In the genomic region with DNA sequence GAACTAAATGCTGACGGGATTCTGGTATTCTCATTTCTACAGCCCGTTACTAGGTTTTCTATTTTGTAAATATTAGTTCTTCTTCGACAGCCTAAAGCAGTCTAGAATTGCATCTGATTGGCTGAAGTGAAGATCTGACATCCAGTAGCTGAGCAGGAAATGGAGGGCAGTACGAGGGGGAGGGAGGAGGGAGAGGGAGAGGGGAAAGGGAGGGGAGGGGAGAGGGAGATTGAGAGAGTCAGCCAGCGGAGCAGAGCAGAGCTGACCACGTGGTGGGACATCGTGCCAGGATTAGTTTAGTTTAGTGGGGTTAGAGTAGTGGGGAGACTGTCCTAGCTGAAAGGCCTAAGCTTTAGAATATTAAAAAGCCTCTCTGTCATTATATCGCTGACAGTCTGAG, we compare ENCODE assay signal across 8 mouse cellular contexts.
DNase-seq lines count a peak whose midpoint lies in the region; ATAC-seq and TF ChIP-seq lines count a peak whose summit lies in the region.

No protein-coding gene starts in this region.

- no peaks in the 10 kb centered on the region for H3K9me3 ChIP-seq in forebrain, embryonic 12.5 days
- H3K9me3 ChIP-seq in midbrain, embryonic 12.5 days, result no peaks in the 10 kb centered on the region
- H3K9me3 ChIP-seq in heart, embryonic 12.5 days (replicated peaks), result no peaks in the 10 kb centered on the region

- H3K27me3 ChIP-seq in forebrain, embryonic 12.5 days, result 0 out of 2 replicates have a peak, but pooled peaks cover 3% of the 10 kb centered on the region
- 0 out of 2 replicates have a peak, but pooled peaks cover 7% of the 10 kb centered on the region for H3K27me3 ChIP-seq in midbrain, embryonic 12.5 days
- no peaks in the 10 kb centered on the region for H3K27me3 ChIP-seq in heart, embryonic 12.5 days (replicated peaks)

- no peak overlapping the region for H3K27ac ChIP-seq in forebrain, embryonic 12.5 days
- H3K27ac ChIP-seq in midbrain, embryonic 12.5 days (replicated peaks), result no peak overlapping the region
- H3K27ac ChIP-seq in heart, embryonic 12.5 days (ENCODE audit: poor library complexity, severe bottlenecking), result no peak overlapping the region
- H3K27ac ChIP-seq in layer of hippocampus, adult 2 months, result no peak overlapping the region

- no peak for TF ChIP-seq CTCF in layer of hippocampus, adult 2 months (conservative IDR thresholded peaks at IDR 0.05)

- ATAC-seq in forebrain, embryonic 12.5 days (ENCODE audit: low FRiP score), result peak; percentile 56; the same call in 1 of the 2 replicates
- ATAC-seq in midbrain, embryonic 12.5 days (ENCODE audit: low FRiP score, low read depth), result peak; percentile 73
- ATAC-seq in heart, embryonic 12.5 days (ENCODE audit: insufficient number of reproducible peaks, low FRiP score), result no peak

- peaks cover 24% of the 10 kb centered on the region; the same call in 1 of the 2 replicates for H3K4me1 ChIP-seq in forebrain, embryonic 12.5 days
- H3K4me1 ChIP-seq in midbrain, embryonic 12.5 days, result peaks cover 12% of the 10 kb centered on the region; the same call in 1 of the 2 replicates
- H3K4me1 ChIP-seq in heart, embryonic 12.5 days (replicated peaks), result no peaks in the 10 kb centered on the region

- no peak overlapping the region for H3K9ac ChIP-seq in forebrain, embryonic 12.5 days
- H3K9ac ChIP-seq in midbrain, embryonic 12.5 days (replicated peaks), result no peak overlapping the region
- no peak overlapping the region for H3K9ac ChIP-seq in heart, embryonic 12.5 days

- DNase-seq in cerebellum, postnatal 10 days, result peak; percentile 46 to 57
- no peak for DNase-seq in cerebellum, adult 9-10 months
- DNase-seq in kidney, postnatal 25 days, result peak; percentile 60 to 76
- DNase-seq in spleen, postnatal 10 days (ENCODE audit: low spot score in 2 of 2), result no peak
- no peak for DNase-seq in layer of hippocampus, adult 2 months (ENCODE audit: low spot score in 2 of 2)

- H3K4me2 ChIP-seq in forebrain, embryonic 12.5 days, result no peak overlapping the region
- H3K4me2 ChIP-seq in midbrain, embryonic 12.5 days (replicated peaks), result no peak overlapping the region
- no peak overlapping the region for H3K4me2 ChIP-seq in heart, embryonic 12.5 days

- WGBS in forebrain, embryonic 12.5 days, result 39% methylated on average over 8 of the region's 8 CpGs
- 39% methylated on average over 8 of the region's 8 CpGs for WGBS in midbrain, embryonic 12.5 days
- WGBS in heart, embryonic 12.5 days, result 35% methylated on average over 8 of the region's 8 CpGs

- H3K4me3 ChIP-seq in forebrain, embryonic 12.5 days (replicated peaks), result no peak overlapping the region
- H3K4me3 ChIP-seq in midbrain, embryonic 12.5 days, result no peak overlapping the region
- no peak overlapping the region for H3K4me3 ChIP-seq in heart, embryonic 12.5 days
- H3K4me3 ChIP-seq in layer of hippocampus, adult 2 months, result no peak overlapping the region

- no peaks in the 10 kb centered on the region for H3K36me3 ChIP-seq in forebrain, embryonic 12.5 days (replicated peaks)
- H3K36me3 ChIP-seq in midbrain, embryonic 12.5 days, result no peaks in the 10 kb centered on the region
- no peaks in the 10 kb centered on the region for H3K36me3 ChIP-seq in heart, embryonic 12.5 days

Comparison
In these comparisons a context has a peak if more than half of its experiments do, and no peak if none do; other contexts are left out.
1. DNase-seq: peak in cerebellum, postnatal 10 days (2 of 2) and kidney, postnatal 25 days (2 of 2); none in cerebellum, adult 9-10 months (single experiment), spleen, postnatal 10 days (0 of 2) and layer of hippocampus, adult 2 months (0 of 2).